Mouse (Mus musculus): ENCODE measurements around the gene Shc4.

- TF ChIP-seq CTCF (IDR thresholded peaks at IDR 0.05; ENCODE audit: low read depth) (no peak), EP300 (IDR thresholded peaks at IDR 0.05; ENCODE audit: low read depth) (no peak)
Observed at GRCm38 (mm10) chr2:125706510-125706921, 17.4 kb downstream of the Shc4 start.

All from liver, postnatal 0 days (tissue).